Mouse (Mus musculus) cerebellum, adult 9-10 months (tissue): ENCODE measurements at regions not wholly inside any gene's neighbourhood (a gene's known extent, or its start where the extent isn't known, plus 50 kb on each side); places are given as distances from the start of the nearest gene placed in this dataset.

Experiments used
- DNase-seq: peaks from one replicate; pipeline ENCODE4 v3.0.0; 2022

GRCm38 (mm10) chr13:43852888-43853287, 68.3 kb downstream of the Cd83 start:
- no peak for DNase-seq

GRCm38 (mm10) chr13:43854973-43855372, 70.4 kb downstream of the Cd83 start:
- DNase-seq, result no peak

- no peak for DNase-seq
These were observed 76.4 kb downstream of the Cd83 start for GRCm38 (mm10) chr13:43860932-43861331.

GRCm38 (mm10) chr13:43861424-43861823, 76.8 kb downstream of the Cd83 start:
- no peak for DNase-seq

GRCm38 (mm10) chr13:43862056-43862455, 77.5 kb downstream of the Cd83 start:
- DNase-seq, result no peak

GRCm38 (mm10) chr13:43862586-43862985, 78.0 kb downstream of the Cd83 start:
- DNase-seq, result no peak

- DNase-seq, result peak; percentile 17
These were observed 79.1 kb downstream of the Cd83 start for GRCm38 (mm10) chr13:43863581-43864100.

GRCm38 (mm10) chr13:43864153-43864861, 79.7 kb downstream of the Cd83 start:
- DNase-seq, result peak; percentile 97

- DNase-seq, result no peak
These were observed 80.5 kb downstream of the Cd83 start for GRCm38 (mm10) chr13:43865036-43865435.

GRCm38 (mm10) chr13:43875895-43876294, 91.3 kb downstream of the Cd83 start:
- DNase-seq, result no peak

GRCm38 (mm10) chr13:43887284-43887683, 102.7 kb downstream of the Cd83 start:
- no peak for DNase-seq

GRCm38 (mm10) chr13:43891928-43892327, 107.4 kb downstream of the Cd83 start:
- DNase-seq, result no peak

GRCm38 (mm10) chr13:43895990-43896389, 111.4 kb downstream of the Cd83 start:
- no peak for DNase-seq

- no peak for DNase-seq
These were observed 112.5 kb downstream of the Cd83 start for GRCm38 (mm10) chr13:43897046-43897445.

- DNase-seq, result no peak
These were observed 114.1 kb downstream of the Cd83 start for GRCm38 (mm10) chr13:43898555-43899258.

- DNase-seq, result peak; percentile 98
These were observed 115.5 kb downstream of the Cd83 start for GRCm38 (mm10) chr13:43900115-43900514.

GRCm38 (mm10) chr13:43900758-43901157, 116.2 kb downstream of the Cd83 start:
- peak; percentile 87 for DNase-seq

GRCm38 (mm10) chr13:43903391-43903790, 118.8 kb downstream of the Cd83 start:
- peak; percentile 86 for DNase-seq

GRCm38 (mm10) chr13:43904291-43904690, 119.7 kb downstream of the Cd83 start:
- DNase-seq, result no peak

GRCm38 (mm10) chr13:43906241-43906640, 121.7 kb downstream of the Cd83 start:
- DNase-seq, result no peak

- no peak for DNase-seq
These were observed 122.8 kb downstream of the Cd83 start for GRCm38 (mm10) chr13:43907425-43907824.

- DNase-seq, result no peak
These were observed 123.6 kb downstream of the Cd83 start for GRCm38 (mm10) chr13:43908041-43908644.

- DNase-seq, result no peak
These were observed 125.4 kb downstream of the Cd83 start for GRCm38 (mm10) chr13:43909933-43910332.

GRCm38 (mm10) chr13:43913476-43913875, 128.9 kb downstream of the Cd83 start:
- no peak for DNase-seq
